In genomic region chr13:108628501-108628900, GRCm38 (mm10) we compare ENCODE assay signal across 25 mouse cellular contexts.
DNase-seq lines count a peak whose midpoint lies in the region; ATAC-seq and TF ChIP-seq lines count a peak whose summit lies in the region.
"Had no signal": no experiment of that assay in that cellular context is flagged by ENCODE, and none has a peak within 500 bp of the region (broad histone marks: within the 10 kb centered on the region; RNA-seq: fewer than 3 reads in every experiment).

No protein-coding gene starts in this region.

- no peak for TF ChIP-seq EP300 in lung, postnatal 0 days (IDR thresholded peaks at IDR 0.05)

- H3K9ac ChIP-seq in lung, postnatal 0 days (replicated peaks; ENCODE audit: low read depth) = no peak overlapping the region
- H3K9ac ChIP-seq: embryonic facial prominence, embryonic 12.5 days; limb, embryonic 12.5 days; liver, embryonic 15.5 days; lung, embryonic 14.5 days; neural tube, embryonic 12.5 days had no signal

- H3K27ac ChIP-seq in lung, postnatal 0 days (ENCODE audit: low read length) = no peak overlapping the region
- H3K27ac ChIP-seq: embryonic facial prominence, embryonic 12.5 days; forebrain, embryonic 10.5 days; hindbrain, embryonic 10.5 days; limb, embryonic 12.5 days; liver, embryonic 15.5 days; midbrain, embryonic 10.5 days; neural tube, embryonic 12.5 days had no signal

- H3K4me2 ChIP-seq in lung, postnatal 0 days (replicated peaks; ENCODE audit: low read depth, low read length) = no peak overlapping the region
- H3K4me2 ChIP-seq: embryonic facial prominence, embryonic 12.5 days; limb, embryonic 12.5 days; liver, embryonic 15.5 days; lung, embryonic 14.5 days; neural tube, embryonic 12.5 days had no signal

- WGBS in lung, postnatal 0 days = 55% methylated on average over 2 of the region's 2 CpGs

- TF ChIP-seq CTCF in lung, postnatal 0 days (IDR thresholded peaks at IDR 0.05) = no peak

- DNase-seq in kidney, adult 11 months = peak; percentile 71
- DNase-seq in kidney, adult 9 months = peak; percentile 84
- DNase-seq in kidney, postnatal 10 days = peak; percentile 8
- DNase-seq in spleen, postnatal 10 days (ENCODE audit: low spot score in 2 of 2) = no peak
- DNase-seq in cerebellum, adult 9-11 months = no peak
- no peak for DNase-seq in lung, postnatal 0 days (ENCODE audit: low spot score)
- DNase-seq: adrenal gland, adult 8-10 months; B cell, adult 2 months; cerebellum, adult 11 months; cerebellum, adult 9-10 months; embryo, embryonic 11 days; heart, postnatal 14 days; layer of hippocampus, adult 9-11 months; lung, embryonic 14.5 days; right cerebral cortex, adult 18-20 months had no signal

- H3K4me3 ChIP-seq in lung, postnatal 0 days (ENCODE audit: low read depth, low read length) = no peak overlapping the region
- H3K4me3 ChIP-seq: embryonic facial prominence, embryonic 12.5 days; forebrain, embryonic 10.5 days; hindbrain, embryonic 10.5 days; limb, embryonic 12.5 days; liver, embryonic 15.5 days; midbrain, embryonic 10.5 days; myocyte; neural tube, embryonic 12.5 days had no signal

- no peaks in the 10 kb centered on the region for H3K36me3 ChIP-seq in lung, postnatal 0 days (ENCODE audit: insufficient read depth, low read length)
- H3K36me3 ChIP-seq: embryonic facial prominence, embryonic 12.5 days; forebrain, embryonic 10.5 days; hindbrain, embryonic 10.5 days; limb, embryonic 12.5 days; liver, embryonic 15.5 days; midbrain, embryonic 10.5 days; neural tube, embryonic 12.5 days had no signal

- H3K4me1 ChIP-seq in lung, postnatal 0 days (ENCODE audit: insufficient read depth, low read depth, low read length) = no peaks in the 10 kb centered on the region
- H3K4me1 ChIP-seq: embryonic facial prominence, embryonic 12.5 days; forebrain, embryonic 10.5 days; hindbrain, embryonic 10.5 days; liver, embryonic 15.5 days; midbrain, embryonic 10.5 days; neural tube, embryonic 12.5 days had no signal

- no peaks in the 10 kb centered on the region for H3K27me3 ChIP-seq in lung, postnatal 0 days (replicated peaks; ENCODE audit: insufficient read depth, low read length)
- H3K27me3 ChIP-seq: embryonic facial prominence, embryonic 12.5 days; limb, embryonic 12.5 days; liver, embryonic 15.5 days; neural tube, embryonic 12.5 days had no signal

- no peak; the same call in 1 of the 2 replicates for ATAC-seq in lung, postnatal 0 days
- ATAC-seq: forebrain, embryonic 16.5 days; hindbrain, embryonic 16.5 days had no signal

- H3K9me3 ChIP-seq in lung, postnatal 0 days (ENCODE audit: low read length) = no peaks in the 10 kb centered on the region
- H3K9me3 ChIP-seq: embryonic facial prominence, embryonic 12.5 days; forebrain, embryonic 10.5 days; hindbrain, embryonic 10.5 days; limb, embryonic 12.5 days; liver, embryonic 15.5 days; midbrain, embryonic 10.5 days; neural tube, embryonic 12.5 days had no signal

Comparison
In these comparisons a context has a peak if more than half of its experiments do, and no peak if none do; other contexts are left out.
1. DNase-seq: peak in kidney, adult 11 months (single experiment), kidney, adult 9 months (single experiment) and kidney, postnatal 10 days (single experiment); none in spleen, postnatal 10 days (0 of 2), cerebellum, adult 9-11 months (single experiment) and lung, postnatal 0 days (single experiment).